Mouse (Mus musculus) liver, embryonic 11.5 days (tissue): ENCODE data around the gene Acaca. TPM values are rescaled to one million over a fixed set of nuclear protein-coding genes. Genes with fewer than 3 reads are reported as not detected.

ENCODE experiments used
- ATAC-seq: fragments of 200-750 bp; cut with Nextera tagmentation; replicated peaks from 2 replicates; pipeline ENCODE4 v1.8.0; 2017; ENCODE audit warnings: moderate number of reproducible peaks, mild to moderate bottlenecking, moderate TSS enrichment, moderate library complexity; ENCODE audit not compliant: low FRiP score
- DNase-seq: peaks from one replicate; pipeline ENCODE4 v3.0.0-alpha.2; 2017; ENCODE audit warnings: low spot score
- H3K27ac ChIP-seq: fragments of 300-500 bp; sonication (generic); 2 replicates; pipeline ENCODE4 v1.5.1; 2014; ENCODE audit warnings: mild to moderate bottlenecking, low read depth, low read length, control low read depth
- H3K27me3 ChIP-seq: fragments of 300-500 bp; sonication (generic); replicated peaks from 2 replicates; pipeline ENCODE4 v1.6.1; 2014; ENCODE audit warnings: low read length, mixed read lengths; ENCODE audit not compliant: control insufficient read depth, insufficient read depth
- H3K36me3 ChIP-seq: fragments of 300-500 bp; sonication (generic); 2 replicates; pipeline ENCODE4 v1.6.1; 2014; ENCODE audit warnings: mild to moderate bottlenecking, low read length, moderate library complexity, mixed read lengths; ENCODE audit not compliant: control insufficient read depth, insufficient read depth
- H3K4me1 ChIP-seq: fragments of 300-500 bp; sonication (generic); replicated peaks from 2 replicates; pipeline ENCODE4 v1.6.1; 2014; ENCODE audit warnings: low read length, mixed read lengths; ENCODE audit not compliant: control insufficient read depth, insufficient read depth
- H3K4me2 ChIP-seq: fragments of 300-500 bp; sonication (generic); 2 replicates; pipeline ENCODE4 v1.6.1; 2014; ENCODE audit warnings: mild to moderate bottlenecking, control low read depth, moderate library complexity
- H3K4me3 ChIP-seq: fragments of 300-500 bp; sonication (generic); 2 replicates; pipeline ENCODE4 v1.5.1; 2014; ENCODE audit warnings: low read depth, low read length, control low read depth
- H3K9ac ChIP-seq: fragments of 300-500 bp; sonication (generic); 2 replicates; pipeline ENCODE4 v1.6.1; 2014; ENCODE audit warnings: low read depth, low read length, control low read depth
- H3K9me3 ChIP-seq: fragments of 300-500 bp; sonication (generic); 2 replicates; pipeline ENCODE4 v1.6.1; 2016; ENCODE audit warnings: low read length, inconsistent platforms, mixed read lengths; ENCODE audit not compliant: control insufficient read depth
- WGBS: fragments of 180-500 bp; shearing (Covaris S2); extraction: QIAGEN DNeasy Blood & Tissue Kit; methylation state at CpG from one replicate; pipeline ENCODE4 v1.1.7; 2014; 5-methylcytosine and 5-hydroxymethylcytosine counted together
- polyA plus RNA-seq: library from polyadenylated mRNA; unstranded; fragments of >200 nt; fragmentation: Nextera tagmentation; extraction: Ambion mirVana; gene quantifications from 2 replicates; pipeline ENCODE4 v1.2.1, GENCODE M21; 2014

The Acaca gene
- polyA plus RNA-seq, 1 experiment from 2014 or later = 17.0 TPM

GRCm38 (mm10) chr11:84218951-84219350 lies 89.5 kb downstream of the Acaca start:
- ATAC-seq (no peak), DNase-seq (no peak)
- Histone ChIP-seq H3K9me3 (no peaks in the 10 kb centered on the region), H3K27me3 (no peaks in the 10 kb centered on the region), H3K4me3 (no peak overlapping the region), H3K4me2 (no peak overlapping the region), H3K9ac (no peak overlapping the region), H3K27ac (no peak overlapping the region), H3K4me1 (no peaks in the 10 kb centered on the region), H3K36me3 (peaks cover 9% of the 10 kb centered on the region; the same call in 1 of the 2 replicates)
- WGBS = 77% methylated on average over 4 of the region's 4 CpGs

DNA sequence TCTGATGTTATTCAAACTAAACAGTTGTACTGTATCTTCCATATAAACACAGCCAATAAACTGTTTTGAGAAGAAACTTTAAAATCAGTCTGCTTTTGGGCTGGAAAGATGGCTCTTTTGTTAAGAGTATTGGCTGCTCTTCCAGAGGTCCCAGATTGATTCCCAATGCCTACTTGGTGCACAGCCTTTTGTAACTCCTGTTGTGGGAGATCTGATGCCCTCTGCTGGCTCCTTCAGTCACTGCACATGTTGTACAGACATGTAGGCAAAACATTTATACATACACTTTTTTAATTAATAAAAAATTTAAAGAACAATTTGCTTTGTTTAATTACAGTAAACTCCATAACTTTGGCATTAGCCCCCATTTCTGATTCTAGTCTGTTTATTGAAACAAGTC lies 114.1 kb downstream of the Acaca start:
- no peak for ATAC-seq
- no peak for DNase-seq
- no peak overlapping the region for H3K4me2 ChIP-seq

DNA sequence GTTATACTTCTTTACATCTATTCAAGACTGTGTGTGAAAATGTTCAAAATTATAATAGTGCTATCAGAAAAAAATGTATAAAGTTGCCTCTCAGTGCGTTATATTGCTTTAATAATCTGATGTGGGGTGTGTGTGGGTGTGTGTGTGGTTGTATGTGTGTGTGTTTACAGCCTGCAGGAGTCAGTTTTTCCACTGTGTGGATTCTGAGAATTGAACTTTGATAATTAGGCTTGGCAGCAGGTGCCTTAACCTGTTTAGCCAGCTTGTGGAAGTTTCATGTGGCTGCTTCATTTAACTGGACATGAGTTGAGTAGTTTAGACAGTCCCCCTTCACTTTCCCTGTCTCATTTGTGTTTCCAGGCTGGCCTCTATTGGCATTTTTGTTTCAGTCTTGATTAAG lies 117.9 kb downstream of the Acaca start:
- Histone ChIP-seq H3K9me3 (no peaks in the 10 kb centered on the region), H3K27ac (no peak overlapping the region), H3K27me3 (no peaks in the 10 kb centered on the region), H3K4me3 (no peak overlapping the region), H3K36me3 (peaks cover 3% of the 10 kb centered on the region; the same call in 1 of the 2 replicates), H3K4me1 (no peaks in the 10 kb centered on the region), H3K9ac (no peak overlapping the region), H3K4me2 (no peak overlapping the region)
- DNase-seq (no peak), ATAC-seq (no peak)
- WGBS = 93% methylated on average over 1 of the region's 1 CpGs

More for the DNA sequence above, 114.1 kb downstream of the Acaca start:
- Histone ChIP-seq H3K27ac (no peak overlapping the region), H3K27me3 (no peaks in the 10 kb centered on the region), H3K9me3 (no peaks in the 10 kb centered on the region), H3K9ac (no peak overlapping the region), H3K4me3 (no peak overlapping the region), H3K36me3 (no peaks in the 10 kb centered on the region; the same call in 1 of the 2 replicates), H3K4me1 (no peaks in the 10 kb centered on the region)

DNA sequence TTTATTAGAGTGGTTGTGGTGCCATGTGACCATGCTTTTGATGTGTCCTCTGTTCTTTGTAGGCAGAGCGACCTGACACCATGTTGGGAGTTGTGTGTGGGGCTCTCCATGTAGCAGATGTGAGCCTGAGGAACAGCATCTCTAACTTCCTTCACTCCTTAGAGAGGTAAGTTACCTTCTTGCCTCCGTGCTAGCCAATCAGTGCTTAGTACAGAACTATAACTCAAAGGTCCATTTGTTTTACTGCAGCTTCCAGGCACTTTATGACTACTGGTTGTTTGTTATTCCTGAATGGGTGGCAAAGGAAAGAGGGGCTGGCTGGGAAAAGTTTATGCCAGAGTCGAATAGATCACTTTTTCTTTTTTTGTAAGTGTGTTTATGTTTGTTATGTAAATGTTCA lies 121.7 kb downstream of the Acaca start:
- no peak overlapping the region for H3K4me2 ChIP-seq
- H3K36me3 ChIP-seq = peaks cover 3% of the 10 kb centered on the region; the same call in 1 of the 2 replicates
- H3K4me1 ChIP-seq = no peaks in the 10 kb centered on the region
- no peak for DNase-seq
- 84% methylated on average over 3 of the region's 3 CpGs for WGBS
- H3K4me3 ChIP-seq = no peak overlapping the region
- H3K27ac ChIP-seq = no peak overlapping the region
- no peaks in the 10 kb centered on the region for H3K9me3 ChIP-seq
- no peak for ATAC-seq
- no peak overlapping the region for H3K9ac ChIP-seq
- no peaks in the 10 kb centered on the region for H3K27me3 ChIP-seq

DNA sequence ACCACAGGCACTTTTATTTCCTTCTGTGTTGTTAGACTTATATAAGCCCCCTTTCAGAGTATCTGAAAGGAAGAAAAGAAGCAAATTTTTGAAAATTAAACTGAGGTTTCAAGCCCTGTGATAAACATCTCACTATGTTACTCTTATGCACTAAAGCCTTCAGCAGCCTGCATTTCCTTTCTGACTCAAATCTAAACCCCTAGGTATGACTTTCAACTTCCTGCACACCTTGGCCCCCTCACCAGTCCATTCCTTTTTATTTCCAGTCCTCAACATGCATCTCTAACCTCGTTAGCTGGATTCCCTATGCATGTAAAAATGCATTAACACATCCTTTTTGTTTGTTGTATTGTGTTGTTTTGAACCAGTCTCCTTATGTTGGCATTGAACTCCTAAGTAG lies 123.0 kb downstream of the Acaca start:
- Histone ChIP-seq H3K4me1 (no peaks in the 10 kb centered on the region), H3K4me3 (no peak overlapping the region), H3K36me3 (peaks cover 3% of the 10 kb centered on the region; the same call in 1 of the 2 replicates), H3K4me2 (no peak overlapping the region), H3K27ac (no peak overlapping the region), H3K9ac (no peak overlapping the region), H3K27me3 (no peaks in the 10 kb centered on the region), H3K9me3 (no peaks in the 10 kb centered on the region)
- no peak for ATAC-seq
- no peak for DNase-seq
- WGBS = 95% methylated on average over 1 of the region's 1 CpGs

GRCm38 (mm10) chr11:84255879-84256278 lies 126.4 kb downstream of the Acaca start:
- no peak overlapping the region for H3K27ac ChIP-seq
- no peaks in the 10 kb centered on the region for H3K9me3 ChIP-seq
- WGBS = 89% methylated on average over 4 of the region's 4 CpGs
- H3K4me1 ChIP-seq = no peaks in the 10 kb centered on the region
- H3K4me2 ChIP-seq = no peak overlapping the region
- DNase-seq (no peak), ATAC-seq (no peak)
- no peaks in the 10 kb centered on the region for H3K27me3 ChIP-seq
- H3K4me3 ChIP-seq = no peak overlapping the region
- H3K9ac ChIP-seq = no peak overlapping the region
- peaks cover 4% of the 10 kb centered on the region; the same call in 1 of the 2 replicates for H3K36me3 ChIP-seq

DNA sequence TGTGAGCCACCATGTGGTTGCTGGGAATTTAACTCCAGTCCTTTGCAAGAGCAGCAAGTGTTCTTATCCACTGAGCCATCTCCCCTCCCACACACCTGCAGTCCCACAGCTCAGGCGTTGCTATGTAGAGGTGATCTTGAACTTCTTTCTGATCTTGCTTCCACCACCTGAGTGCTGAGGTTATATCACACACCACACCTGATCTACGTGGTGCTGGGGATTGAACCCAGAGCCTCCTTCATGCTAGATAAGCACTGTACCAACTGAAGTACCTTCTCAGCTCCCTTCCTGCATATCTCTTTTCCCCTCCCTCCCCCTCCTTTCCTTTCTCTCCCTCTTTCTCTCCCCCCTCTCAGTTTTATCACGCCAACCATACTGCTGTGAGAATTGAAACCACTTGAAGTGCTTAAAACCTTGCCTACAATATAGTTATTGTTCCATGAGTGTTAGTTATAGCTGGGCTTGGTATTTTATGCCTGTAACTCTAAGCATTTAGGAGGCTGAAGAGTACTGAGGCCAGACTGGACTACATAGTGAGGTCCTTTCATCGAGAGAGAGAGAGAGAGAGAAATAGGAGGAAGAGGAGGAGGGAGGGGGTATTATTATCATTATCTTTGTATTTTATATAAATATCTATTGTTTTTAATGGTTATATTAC lies 128.7 kb downstream of the Acaca start:
- Histone ChIP-seq H3K36me3 (peaks cover 10% of the 10 kb centered on the region), H3K27ac (no peak overlapping the region), H3K9me3 (no peaks in the 10 kb centered on the region), H3K4me3 (no peak overlapping the region), H3K4me1 (no peaks in the 10 kb centered on the region), H3K9ac (no peak overlapping the region), H3K27me3 (no peaks in the 10 kb centered on the region), H3K4me2 (no peak overlapping the region)
- DNase-seq (no peak), ATAC-seq (peak; percentile 74)
- WGBS = 64% methylated on average over 4 of the region's 4 CpGs

DNA sequence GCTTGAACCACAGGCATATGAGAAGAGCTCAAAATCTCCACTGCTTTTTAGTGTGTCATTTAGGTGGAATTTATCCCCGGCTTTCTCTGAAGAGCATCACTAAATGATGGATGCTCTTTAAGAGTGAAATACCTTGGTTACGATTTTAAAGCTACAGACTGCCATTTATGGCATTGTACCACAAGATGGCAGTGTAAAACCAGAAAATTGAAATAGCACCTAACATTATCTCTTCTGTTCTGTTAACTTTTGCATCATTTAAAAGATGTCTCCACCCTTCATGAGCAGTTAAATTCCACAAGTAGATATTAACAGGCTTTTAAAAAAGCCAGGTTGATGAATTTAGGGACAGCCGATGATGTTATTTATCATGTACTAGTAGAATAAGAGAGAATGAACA lies 135.0 kb downstream of the Acaca start:
- no peak overlapping the region for H3K27ac ChIP-seq
- DNase-seq = no peak
- no peaks in the 10 kb centered on the region for H3K27me3 ChIP-seq
- WGBS = 73% methylated on average over 3 of the region's 3 CpGs
- no peaks in the 10 kb centered on the region for H3K9me3 ChIP-seq
- peaks cover 24% of the 10 kb centered on the region for H3K36me3 ChIP-seq
- no peak overlapping the region for H3K4me2 ChIP-seq
- no peak overlapping the region for H3K4me3 ChIP-seq
- no peak for ATAC-seq
- H3K4me1 ChIP-seq = no peaks in the 10 kb centered on the region
- H3K9ac ChIP-seq = no peak overlapping the region

DNA sequence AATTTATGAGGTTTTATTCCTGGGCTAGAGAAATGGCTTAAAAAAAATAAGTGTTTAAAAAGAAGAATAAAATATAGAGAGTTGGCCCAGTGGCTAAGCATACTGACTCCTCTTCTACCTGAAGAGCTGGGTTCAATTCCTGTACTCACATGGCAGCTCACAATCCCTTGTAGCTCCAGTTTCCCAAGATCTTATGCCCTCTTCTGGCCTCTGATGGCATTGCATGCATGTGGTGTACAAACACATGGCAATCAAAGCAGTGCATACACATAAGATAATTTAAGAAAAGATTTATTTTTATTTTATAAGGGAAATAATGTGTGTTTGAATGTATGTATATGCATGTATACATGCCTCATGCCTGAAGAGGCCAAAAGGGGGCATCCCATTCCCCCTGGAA lies 138.6 kb downstream of the Acaca start:
- Histone ChIP-seq H3K9me3 (no peaks in the 10 kb centered on the region), H3K4me2 (no peak overlapping the region), H3K27me3 (no peaks in the 10 kb centered on the region), H3K4me3 (no peak overlapping the region), H3K4me1 (no peaks in the 10 kb centered on the region), H3K36me3 (peaks cover 27% of the 10 kb centered on the region; the same call in 1 of the 2 replicates), H3K27ac (no peak overlapping the region), H3K9ac (no peak overlapping the region)
- DNase-seq (no peak), ATAC-seq (no peak)
